Mouse (Mus musculus) lung, embryonic 16.5 days (tissue): Measurements from ENCODE around the gene Kcnh4. TPM values are rescaled to one million over a fixed set of nuclear protein-coding genes. Genes with fewer than 3 reads are reported as not detected.

ENCODE experiments used
- ATAC-seq: fragments of 200-750 bp; cut with Nextera tagmentation; 2 replicates; pipeline ENCODE4 v1.8.0; 2017; ENCODE audit warnings: low read depth, mild to moderate bottlenecking, moderate library complexity
- H3K27ac ChIP-seq: fragments of 300-500 bp; sonication (generic); 2 replicates; pipeline ENCODE4 v1.5.1; 2014; ENCODE audit warnings: mild to moderate bottlenecking, control low read depth, low read length
- H3K27me3 ChIP-seq: fragments of 300-500 bp; sonication (generic); 2 replicates; pipeline ENCODE4 v1.6.1; 2014; ENCODE audit warnings: low read depth, low read length, mixed read lengths; ENCODE audit not compliant: control insufficient read depth, insufficient read depth
- H3K36me3 ChIP-seq: fragments of 300-500 bp; sonication (generic); 2 replicates; pipeline ENCODE4 v1.6.1; 2014; ENCODE audit warnings: low read length; ENCODE audit not compliant: control insufficient read depth, insufficient read depth
- H3K4me1 ChIP-seq: fragments of 300-500 bp; sonication (generic); replicated peaks from 2 replicates; pipeline ENCODE4 v1.6.1; 2014; ENCODE audit warnings: low read length, mixed read lengths; ENCODE audit not compliant: control insufficient read depth, insufficient read depth
- H3K4me2 ChIP-seq: fragments of 300-500 bp; sonication (generic); 2 replicates; pipeline ENCODE4 v1.6.1; 2014; ENCODE audit warnings: low read depth, low read length, control low read depth
- H3K4me3 ChIP-seq: fragments of 300-500 bp; sonication (generic); 2 replicates; pipeline ENCODE4 v1.5.1; 2014; ENCODE audit warnings: mild to moderate bottlenecking, low read length, control low read depth
- H3K9ac ChIP-seq: fragments of 300-500 bp; sonication (generic); 2 replicates; pipeline ENCODE4 v1.6.1; 2014; ENCODE audit warnings: low read length, control low read depth
- H3K9me3 ChIP-seq: fragments of 300-500 bp; sonication (generic); 2 replicates; pipeline ENCODE4 v1.6.1; 2016; ENCODE audit warnings: low read length; ENCODE audit not compliant: control insufficient read depth
- WGBS: fragments of 180-500 bp; shearing (Covaris S2); extraction: QIAGEN DNeasy Blood & Tissue Kit; methylation state at CpG from one replicate; pipeline ENCODE4 v1.1.7; 2014; 5-methylcytosine and 5-hydroxymethylcytosine counted together
- polyA plus RNA-seq: library from polyadenylated mRNA; unstranded; fragments of >200 nt; fragmentation: Nextera tagmentation; extraction: Ambion mirVana; gene quantifications from 2 replicates; pipeline ENCODE4 v1.2.1, GENCODE M21; 2015

The Kcnh4 gene
- polyA plus RNA-seq, 1 experiment from 2014 or later, result not detected

- Histone ChIP-seq H3K27ac (no peak overlapping the region), H3K9ac (no peak overlapping the region), H3K4me3 (no peak overlapping the region), H3K4me1 (peaks cover 11% of the 10 kb centered on the region), H3K9me3 (no peaks in the 10 kb centered on the region), H3K4me2 (no peak overlapping the region), H3K27me3 (no peaks in the 10 kb centered on the region), H3K36me3 (no peaks in the 10 kb centered on the region)
- 60% methylated on average over 6 of the region's 6 CpGs for WGBS
- ATAC-seq, result no peak
Observed at GRCm38 (mm10) chr11:100741348-100741747, 18.4 kb downstream of the Kcnh4 start.

DNA sequence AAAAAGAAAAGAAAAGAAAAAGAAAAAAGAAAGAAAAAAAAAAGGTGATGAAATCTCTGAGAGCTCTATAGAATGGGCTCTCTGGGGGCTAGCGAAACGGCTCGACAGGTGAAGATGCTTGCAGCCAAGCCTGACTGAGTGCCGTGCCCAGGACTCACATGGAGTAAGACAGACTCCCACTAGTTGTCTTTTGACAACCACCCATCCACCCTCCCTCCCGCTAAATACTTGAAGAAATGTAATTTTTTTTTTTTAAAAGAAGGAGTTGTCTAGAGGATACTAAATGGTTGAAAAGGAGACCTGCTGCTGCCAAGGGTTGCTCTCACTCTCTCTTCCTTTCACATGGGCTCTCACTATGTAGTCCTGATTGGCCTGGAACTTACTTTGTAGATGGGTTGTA, 21.0 kb downstream of the Kcnh4 start:
- no peaks in the 10 kb centered on the region for H3K27me3 ChIP-seq
- H3K36me3 ChIP-seq, result no peaks in the 10 kb centered on the region
- peaks cover 19% of the 10 kb centered on the region for H3K4me1 ChIP-seq
- H3K4me2 ChIP-seq, result peak overlapping the region; percentile 75
- H3K9me3 ChIP-seq, result no peaks in the 10 kb centered on the region
- H3K4me3 ChIP-seq, result peak overlapping the region; percentile 99
- H3K27ac ChIP-seq, result peak overlapping the region; percentile 44; the same call in 1 of the 2 replicates
- ATAC-seq, result no peak
- 21% methylated on average over 5 of the region's 5 CpGs for WGBS
- peak overlapping the region; percentile 65 for H3K9ac ChIP-seq

GRCm38 (mm10) chr11:100738066-100738604, 21.6 kb downstream of the Kcnh4 start, which contains the start of gene Rab5c:
Gene Rab5c (minus strand): TSS chr11:100738215.
- peak within 1 kb of the TSS; percentile 89 for H3K4me2 ChIP-seq
- H3K4me3 ChIP-seq, result peak within 1 kb of the TSS; percentile 99
- H3K9ac ChIP-seq, result peak within 1 kb of the TSS; percentile 99
- no peaks in the 10 kb centered on the region for H3K36me3 ChIP-seq
- H3K4me1 ChIP-seq, result peaks cover 19% of the 10 kb centered on the region
- under 1% methylated on average over 39 of the region's 39 CpGs for WGBS
- H3K27me3 ChIP-seq, result no peaks in the 10 kb centered on the region
- ATAC-seq, result peak; percentile 100
- H3K27ac ChIP-seq, result peak within 1 kb of the TSS; percentile 74
- H3K9me3 ChIP-seq, result no peaks in the 10 kb centered on the region

GRCm38 (mm10) chr11:100737105-100737733, 22.5 kb downstream of the Kcnh4 start:
- Histone ChIP-seq H3K4me1 (peaks cover 19% of the 10 kb centered on the region), H3K9ac (peak overlapping the region; percentile 99), H3K4me2 (peak overlapping the region; percentile 89), H3K27ac (peak overlapping the region; percentile 74), H3K9me3 (no peaks in the 10 kb centered on the region), H3K4me3 (peak overlapping the region; percentile 99), H3K36me3 (no peaks in the 10 kb centered on the region), H3K27me3 (no peaks in the 10 kb centered on the region)
- WGBS, result under 1% methylated on average over 13 of the region's 13 CpGs
- ATAC-seq, result no peak

DNA sequence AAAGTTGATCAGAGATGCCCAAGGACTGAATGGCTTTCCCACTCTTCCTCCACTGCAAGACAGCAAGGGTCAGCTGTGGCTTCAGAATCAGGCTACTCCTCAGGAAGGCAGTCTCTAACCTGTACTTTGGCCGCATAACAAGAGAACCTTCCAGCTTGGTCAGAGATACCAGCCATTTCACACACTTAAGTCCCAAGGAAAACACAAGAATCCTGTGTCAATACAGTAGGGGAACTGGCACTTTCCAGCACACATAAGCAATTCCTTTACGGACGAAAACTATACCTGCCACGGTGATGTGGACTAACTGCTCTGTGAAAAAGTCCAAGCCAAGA, 23.0 kb downstream of the Kcnh4 start:
- 54% methylated on average over 4 of the region's 4 CpGs for WGBS
- Histone ChIP-seq H3K9ac (peak overlapping the region; percentile 99), H3K4me3 (peak overlapping the region; percentile 99), H3K4me1 (peaks cover 19% of the 10 kb centered on the region), H3K4me2 (peak overlapping the region; percentile 89), H3K27me3 (no peaks in the 10 kb centered on the region), H3K9me3 (no peaks in the 10 kb centered on the region), H3K27ac (no peak overlapping the region), H3K36me3 (no peaks in the 10 kb centered on the region)
- no peak for ATAC-seq

DNA sequence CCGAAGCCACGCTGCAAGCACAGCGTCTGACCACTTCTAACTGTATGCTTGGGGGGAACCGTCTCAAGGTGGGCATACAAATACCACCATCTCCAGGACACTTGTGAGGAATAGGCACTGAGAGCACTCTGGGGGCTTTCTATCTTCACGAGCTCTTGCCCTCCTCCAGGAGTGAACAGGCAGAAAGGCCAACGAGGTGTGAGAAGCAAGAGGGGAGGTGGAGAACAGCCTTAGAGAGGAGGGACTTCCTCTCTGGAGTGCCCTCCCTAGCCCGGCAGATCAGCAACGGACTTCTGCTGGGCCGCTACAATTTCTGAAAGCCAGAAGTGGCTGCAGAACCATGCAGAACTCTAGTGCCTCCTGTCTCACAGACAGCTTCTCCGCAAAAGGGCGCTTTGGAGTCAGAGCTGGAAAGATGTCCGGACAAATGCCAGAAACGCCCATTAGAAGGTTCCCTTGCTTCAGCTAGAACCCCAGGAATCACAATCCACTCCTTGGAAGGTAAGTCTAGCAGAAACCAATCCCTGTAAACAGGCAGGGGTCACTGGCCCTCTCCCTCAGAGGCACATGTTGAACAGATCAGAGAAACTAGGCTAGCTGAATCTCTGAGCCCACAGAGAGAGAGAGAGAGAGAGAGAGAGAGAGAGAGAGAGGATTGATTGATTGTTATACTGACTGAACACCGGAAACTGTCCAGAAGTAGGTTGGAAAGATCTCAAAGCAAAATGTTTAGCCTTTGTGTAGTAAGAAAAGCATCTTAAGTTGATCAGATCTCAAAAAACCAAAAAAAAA, 23.6 kb downstream of the Kcnh4 start:
- peak overlapping the region; percentile 99 for H3K4me3 ChIP-seq
- no peaks in the 10 kb centered on the region for H3K36me3 ChIP-seq
- peak overlapping the region; percentile 33; the same call in 1 of the 2 replicates for H3K9ac ChIP-seq
- no peak overlapping the region for H3K27ac ChIP-seq
- no peaks in the 10 kb centered on the region for H3K27me3 ChIP-seq
- 61% methylated on average over 14 of the region's 14 CpGs for WGBS
- H3K4me2 ChIP-seq, result peak overlapping the region; percentile 89
- H3K4me1 ChIP-seq, result peaks cover 19% of the 10 kb centered on the region
- no peaks in the 10 kb centered on the region for H3K9me3 ChIP-seq
- ATAC-seq, result no peak

DNA sequence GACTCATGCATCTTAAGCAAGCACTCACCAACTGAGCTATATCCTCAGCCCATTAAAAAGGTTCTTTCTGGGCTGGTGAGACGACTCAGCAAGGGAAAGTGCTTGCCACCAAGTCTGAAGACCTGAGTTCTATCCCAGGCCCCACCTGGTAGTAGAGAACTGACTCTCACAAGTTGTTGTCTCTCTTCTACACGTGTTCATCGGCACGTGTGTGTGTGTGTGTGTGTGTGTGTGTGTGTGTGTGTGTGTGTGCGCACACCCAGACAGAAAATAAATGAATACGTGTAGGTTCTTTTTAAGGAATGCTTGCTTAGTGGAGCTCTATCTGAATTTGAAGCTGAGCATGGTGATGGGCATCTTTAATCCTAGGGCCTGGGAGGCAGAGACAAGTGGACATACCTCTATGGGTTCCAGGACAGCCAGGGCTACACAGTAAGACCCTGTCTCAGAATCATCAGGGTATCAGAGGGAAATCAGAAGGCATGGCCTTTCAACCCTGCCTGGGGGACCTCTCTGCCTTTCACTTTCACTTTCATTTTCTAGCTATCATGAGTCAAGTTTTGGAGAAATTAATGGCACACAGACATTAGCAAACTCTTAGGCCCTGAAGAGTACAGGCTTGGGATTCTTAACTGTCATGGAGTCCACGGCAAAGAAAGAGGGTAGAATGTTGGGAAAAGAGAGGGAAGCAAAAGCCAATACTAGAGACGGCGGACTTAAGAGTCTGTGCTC, 24.4 kb downstream of the Kcnh4 start:
- no peaks in the 10 kb centered on the region for H3K9me3 ChIP-seq
- H3K27me3 ChIP-seq, result no peaks in the 10 kb centered on the region
- peak overlapping the region; percentile 89; the same call in 1 of the 2 replicates for H3K4me2 ChIP-seq
- no peaks in the 10 kb centered on the region for H3K36me3 ChIP-seq
- WGBS, result 83% methylated on average over 9 of the region's 9 CpGs
- H3K4me3 ChIP-seq, result peak overlapping the region; percentile 2; the same call in 1 of the 2 replicates
- H3K27ac ChIP-seq, result no peak overlapping the region
- peaks cover 19% of the 10 kb centered on the region for H3K4me1 ChIP-seq
- H3K9ac ChIP-seq, result peak overlapping the region; percentile 33; the same call in 1 of the 2 replicates
- ATAC-seq, result no peak

DNA sequence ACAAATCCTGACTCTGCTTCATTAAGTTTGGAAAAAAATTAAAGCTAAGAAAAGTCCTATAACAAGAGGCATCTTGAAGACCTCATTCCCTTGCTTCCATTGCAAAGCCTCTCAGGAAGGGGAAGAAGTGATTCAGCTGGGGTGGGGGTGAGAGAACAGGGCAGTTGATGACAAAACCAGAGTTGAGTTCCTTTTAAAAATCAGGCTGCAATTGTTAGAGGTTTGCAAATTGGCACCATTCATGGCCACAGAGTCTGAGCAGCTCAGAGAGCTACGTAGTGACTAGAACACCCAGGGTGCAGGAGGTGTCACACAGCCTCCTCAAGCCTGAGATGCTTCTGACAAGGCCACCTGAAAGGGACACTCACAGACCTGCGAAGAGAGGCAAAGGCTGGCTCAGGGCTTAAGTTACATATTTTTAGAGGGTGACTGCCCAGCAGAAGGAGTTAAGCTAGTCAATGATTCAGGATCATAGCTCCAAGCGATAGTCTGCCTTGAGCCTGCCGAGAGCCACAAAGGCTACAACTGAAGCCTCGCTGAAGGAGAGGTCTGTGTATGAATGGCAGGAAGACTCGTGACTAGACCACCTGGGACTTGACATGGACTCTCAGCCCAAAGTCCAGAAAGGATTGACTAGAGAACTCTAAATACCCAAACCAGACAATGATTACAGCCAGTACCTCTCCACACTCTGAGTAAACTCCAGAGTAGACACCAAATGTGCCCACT, 29.1 kb downstream of the Kcnh4 start:
- no peak overlapping the region for H3K27ac ChIP-seq
- H3K4me1 ChIP-seq, result peaks cover 3% of the 10 kb centered on the region
- no peak overlapping the region for H3K9ac ChIP-seq
- ATAC-seq, result no peak
- peaks cover 3% of the 10 kb centered on the region for H3K36me3 ChIP-seq
- no peaks in the 10 kb centered on the region for H3K9me3 ChIP-seq
- H3K27me3 ChIP-seq, result no peaks in the 10 kb centered on the region
- H3K4me2 ChIP-seq, result no peak overlapping the region
- H3K4me3 ChIP-seq, result no peak overlapping the region
- 88% methylated on average over 6 of the region's 6 CpGs for WGBS
